Mouse (Mus musculus) erythroblast, embryonic 14.5 days (primary cell): ENCODE measurements at regions not wholly inside any gene's neighbourhood (a gene's known extent, or its start where the extent isn't known, plus 50 kb on each side); places are given as distances from the start of the nearest gene placed in this dataset.

Experiments
- H3K27me3 ChIP-seq: 2 replicates; pipeline ENCODE4 v1.6.1; 2012; ENCODE audit warnings: inconsistent platforms; ENCODE audit not compliant: control insufficient read depth
- H3K36me3 ChIP-seq: 2 replicates; pipeline ENCODE4 v1.6.1; 2012; ENCODE audit warnings: mild to moderate bottlenecking, inconsistent platforms; ENCODE audit not compliant: control insufficient read depth
- H3K4me1 ChIP-seq: 2 replicates; pipeline ENCODE4 v1.6.1; 2012; ENCODE audit warnings: inconsistent platforms; ENCODE audit not compliant: control insufficient read depth
- H3K4me3 ChIP-seq: replicated peaks from 2 replicates; pipeline ENCODE3; 2012; ENCODE audit warnings: moderate library complexity, mild to moderate bottlenecking, inconsistent platforms
- H3K9me3 ChIP-seq: 2 replicates; pipeline ENCODE4 v1.6.1; 2012; ENCODE audit warnings: low read length, inconsistent platforms, mixed read lengths; ENCODE audit not compliant: control insufficient read depth
- GATA1 ChIP-seq: IDR thresholded peaks from 2 replicates; pipeline ENCODE4 v1.6.1; 2012; ENCODE audit warnings: low read length, inconsistent platforms, mixed read lengths
- TAL1 ChIP-seq: IDR thresholded peaks from 3 replicates; pipeline ENCODE4 v1.6.1; 2012; ENCODE audit warnings: low read length, inconsistent platforms, mixed read lengths

DNA sequence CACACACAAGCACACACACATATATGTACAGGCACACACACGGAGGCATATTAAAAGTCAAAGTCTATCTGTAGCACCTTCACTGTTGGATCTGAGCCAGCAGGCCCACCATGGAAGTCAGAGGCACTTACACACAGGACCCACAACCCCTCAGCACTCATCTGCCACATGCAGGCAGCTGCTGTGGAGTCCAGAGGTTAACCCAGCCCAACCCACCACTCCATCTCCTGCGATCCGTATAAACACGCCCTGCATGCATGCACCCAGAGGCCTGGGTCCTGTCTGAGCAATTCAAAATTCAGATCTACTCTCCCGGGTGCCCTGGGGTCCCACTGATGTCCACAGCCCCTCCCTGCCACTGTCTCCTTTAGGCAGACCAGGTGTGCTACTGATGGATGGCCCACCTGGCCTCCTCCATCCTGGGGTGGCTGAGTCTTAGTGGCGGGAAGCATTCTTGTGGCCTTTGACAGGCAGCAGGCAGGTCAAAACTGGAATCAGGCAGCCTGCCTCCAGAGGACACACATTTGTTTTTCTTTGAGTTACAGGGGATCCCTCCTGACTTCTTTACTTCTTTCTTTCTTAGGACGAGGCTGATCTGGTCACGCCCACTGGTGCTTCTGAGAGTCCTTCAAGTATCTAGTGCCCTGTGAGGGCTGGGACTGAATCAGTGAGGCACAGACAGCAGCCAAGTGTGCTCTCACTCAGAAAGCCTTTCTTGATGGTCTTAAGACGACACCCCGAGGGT lies 144.7 kb downstream of the Bcl11b start:
- Histone ChIP-seq H3K36me3 (no peaks in the 10 kb centered on the region), H3K4me3 (no peak overlapping the region), H3K4me1 (no peaks in the 10 kb centered on the region), H3K27me3 (no peaks in the 10 kb centered on the region), H3K9me3 (peaks cover 18% of the 10 kb centered on the region)
- TF ChIP-seq TAL1 (no peak), GATA1 (no peak)

DNA sequence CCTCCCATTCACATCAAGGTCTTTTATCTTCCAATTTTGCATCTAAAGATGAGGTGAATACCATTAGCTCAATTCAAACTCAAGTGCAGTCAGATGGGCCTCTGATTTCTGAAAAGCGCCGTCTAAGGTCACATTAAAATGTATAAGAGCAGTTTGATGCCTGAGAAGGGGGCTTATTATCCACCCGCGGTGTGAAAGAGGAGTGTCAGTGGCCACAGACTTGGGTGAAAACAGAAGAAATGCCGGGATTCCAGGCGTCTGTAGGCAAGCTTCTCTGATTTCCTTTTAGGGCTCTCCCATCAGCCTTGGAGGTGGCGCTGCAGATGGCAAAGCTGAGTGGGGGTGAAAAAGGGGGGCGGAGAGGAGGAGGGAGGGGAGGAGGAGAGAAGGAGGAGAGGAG lies 143.7 kb downstream of the Bcl11b start:
- H3K4me3 ChIP-seq, result no peak overlapping the region
- TF ChIP-seq TAL1 (no peak), GATA1 (no peak)
- H3K36me3 ChIP-seq, result no peaks in the 10 kb centered on the region
- no peaks in the 10 kb centered on the region for H3K4me1 ChIP-seq
- H3K27me3 ChIP-seq, result no peaks in the 10 kb centered on the region
- H3K9me3 ChIP-seq, result peaks cover 18% of the 10 kb centered on the region

DNA sequence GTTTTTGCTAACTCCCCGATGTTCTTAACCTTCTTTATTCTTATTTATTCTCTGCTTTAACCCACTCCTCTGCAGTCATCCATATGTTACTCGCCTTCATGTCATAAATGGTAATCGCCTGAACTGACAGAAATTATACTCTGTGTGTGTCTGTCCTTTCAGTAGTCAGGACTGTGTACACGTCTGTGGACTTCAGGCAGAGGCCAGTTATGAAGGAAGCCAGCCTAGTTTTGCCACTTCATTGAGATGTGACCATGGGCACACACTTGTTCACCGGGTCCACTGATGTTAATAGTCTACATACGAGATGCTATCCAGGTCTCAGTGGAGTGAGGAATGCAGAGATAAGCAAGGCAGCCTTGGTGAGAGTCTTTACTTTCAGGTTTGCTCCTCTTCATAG lies 143.0 kb downstream of the Bcl11b start:
- no peak overlapping the region for H3K4me3 ChIP-seq
- no peaks in the 10 kb centered on the region for H3K36me3 ChIP-seq
- peaks cover 18% of the 10 kb centered on the region for H3K9me3 ChIP-seq
- no peaks in the 10 kb centered on the region for H3K4me1 ChIP-seq
- TF ChIP-seq TAL1 (no peak), GATA1 (no peak)
- H3K27me3 ChIP-seq, result no peaks in the 10 kb centered on the region
